Mouse (Mus musculus): ENCODE results near the gene Gid8. TPM values are rescaled to one million over a fixed set of nuclear protein-coding genes. Genes with fewer than 3 reads are reported as not detected.

Gid8 gene
- polyA plus RNA-seq, 1 experiment from 2014 or later, result 43.8 TPM

GRCm38 (mm10) chr2:180701053-180701766, 8.7 kb upstream of the Gid8 start:
- Histone ChIP-seq H3K27ac (replicated peaks) (peak overlapping the region; percentile 94), H3K4me2 (peak overlapping the region; percentile 99), H3K4me1 (peaks cover 72% of the 10 kb centered on the region), H3K9ac (peak overlapping the region; percentile 93), H3K9me3 (no peaks in the 10 kb centered on the region), H3K4me3 (peak overlapping the region; percentile 83), H3K27me3 (replicated peaks) (no peaks in the 10 kb centered on the region), H3K36me3 (peaks cover 3% of the 10 kb centered on the region; the same call in 1 of the 2 replicates)
- 5% methylated on average over 23 of the region's 26 CpGs for WGBS
- ATAC-seq (ENCODE audit: extremely low read depth, insufficient number of reproducible peaks, low FRiP score, low TSS enrichment), result no peak

- Histone ChIP-seq H3K27ac (replicated peaks) (peak overlapping the region; percentile 94), H3K36me3 (peaks cover 8% of the 10 kb centered on the region; the same call in 1 of the 2 replicates), H3K9me3 (no peaks in the 10 kb centered on the region), H3K9ac (peak overlapping the region; percentile 93), H3K27me3 (replicated peaks) (no peaks in the 10 kb centered on the region), H3K4me3 (peak overlapping the region; percentile 83), H3K4me2 (peak overlapping the region; percentile 99), H3K4me1 (peaks cover 67% of the 10 kb centered on the region)
- 1% methylated on average over 65 of the region's 66 CpGs for WGBS
- peak; percentile 90 for ATAC-seq (ENCODE audit: extremely low read depth, insufficient number of reproducible peaks, low FRiP score, low TSS enrichment)
Measured at GRCm38 (mm10) chr2:180701767-180702621, 7.9 kb upstream of the Gid8 start.

- WGBS, result 32% methylated on average over 4 of the region's 4 CpGs
- peaks cover 59% of the 10 kb centered on the region for H3K4me1 ChIP-seq
- no peaks in the 10 kb centered on the region for H3K9me3 ChIP-seq
- peak overlapping the region; percentile 93 for H3K9ac ChIP-seq
- peaks cover 8% of the 10 kb centered on the region; the same call in 1 of the 2 replicates for H3K36me3 ChIP-seq
- peak overlapping the region; percentile 94 for H3K27ac ChIP-seq (replicated peaks)
- peak overlapping the region; percentile 83 for H3K4me3 ChIP-seq
- ATAC-seq (ENCODE audit: extremely low read depth, insufficient number of reproducible peaks, low FRiP score, low TSS enrichment), result no peak
- H3K4me2 ChIP-seq, result peak overlapping the region; percentile 99
- no peaks in the 10 kb centered on the region for H3K27me3 ChIP-seq (replicated peaks)
Measured at GRCm38 (mm10) chr2:180702701-180703149, 7.2 kb upstream of the Gid8 start.

GRCm38 (mm10) chr2:180703175-180703574, 6.7 kb upstream of the Gid8 start:
- ATAC-seq (ENCODE audit: extremely low read depth, insufficient number of reproducible peaks, low FRiP score, low TSS enrichment), result no peak
- Histone ChIP-seq H3K9ac (peak overlapping the region; percentile 93; the same call in 1 of the 2 replicates), H3K27me3 (replicated peaks) (no peaks in the 10 kb centered on the region), H3K4me3 (0 out of 2 replicates have a peak overlapping the region, but pooled peaks have one; percentile 83), H3K4me2 (peak overlapping the region; percentile 99), H3K4me1 (peaks cover 59% of the 10 kb centered on the region), H3K9me3 (no peaks in the 10 kb centered on the region), H3K27ac (replicated peaks) (peak overlapping the region; percentile 94), H3K36me3 (peaks cover 8% of the 10 kb centered on the region; the same call in 1 of the 2 replicates)
- 60% methylated on average over 5 of the region's 5 CpGs for WGBS

GRCm38 (mm10) chr2:180703645-180704359, 6.1 kb upstream of the Gid8 start:
- Histone ChIP-seq H3K4me2 (no peak overlapping the region), H3K27ac (replicated peaks) (no peak overlapping the region), H3K9ac (no peak overlapping the region), H3K9me3 (no peaks in the 10 kb centered on the region), H3K27me3 (replicated peaks) (no peaks in the 10 kb centered on the region), H3K4me3 (no peak overlapping the region), H3K4me1 (peaks cover 61% of the 10 kb centered on the region), H3K36me3 (peaks cover 8% of the 10 kb centered on the region; the same call in 1 of the 2 replicates)
- WGBS, result 75% methylated on average over 3 of the region's 3 CpGs
- no peak for ATAC-seq (ENCODE audit: extremely low read depth, insufficient number of reproducible peaks, low FRiP score, low TSS enrichment)

- H3K4me2 ChIP-seq, result no peak overlapping the region
Measured at GRCm38 (mm10) chr2:180704591-180704990, 5.3 kb upstream of the Gid8 start.

GRCm38 (mm10) chr2:180705066-180705465, 4.9 kb upstream of the Gid8 start:
- no peak for ATAC-seq (ENCODE audit: extremely low read depth, insufficient number of reproducible peaks, low FRiP score, low TSS enrichment)
- Histone ChIP-seq H3K4me2 (no peak overlapping the region), H3K9ac (peak overlapping the region; percentile 52), H3K4me1 (peaks cover 51% of the 10 kb centered on the region), H3K36me3 (peaks cover 8% of the 10 kb centered on the region; the same call in 1 of the 2 replicates), H3K4me3 (no peak overlapping the region), H3K27me3 (replicated peaks) (no peaks in the 10 kb centered on the region), H3K27ac (replicated peaks) (no peak overlapping the region), H3K9me3 (no peaks in the 10 kb centered on the region)
- 82% methylated on average over 3 of the region's 3 CpGs for WGBS

More at GRCm38 (mm10) chr2:180704591-180704990, 5.3 kb upstream of the Gid8 start:
- Histone ChIP-seq H3K27me3 (replicated peaks) (no peaks in the 10 kb centered on the region), H3K36me3 (peaks cover 8% of the 10 kb centered on the region; the same call in 1 of the 2 replicates), H3K4me1 (peaks cover 56% of the 10 kb centered on the region), H3K27ac (replicated peaks) (no peak overlapping the region), H3K9me3 (no peaks in the 10 kb centered on the region), H3K4me3 (no peak overlapping the region), H3K9ac (peak overlapping the region; percentile 52)
- 82% methylated on average over 8 of the region's 8 CpGs for WGBS
- ATAC-seq (ENCODE audit: extremely low read depth, insufficient number of reproducible peaks, low FRiP score, low TSS enrichment), result no peak

GRCm38 (mm10) chr2:180705975-180706374, 3.9 kb upstream of the Gid8 start:
- H3K9me3 ChIP-seq, result no peaks in the 10 kb centered on the region
- WGBS, result 87% methylated on average over 5 of the region's 5 CpGs
- no peak overlapping the region for H3K27ac ChIP-seq (replicated peaks)
- H3K4me1 ChIP-seq, result peaks cover 45% of the 10 kb centered on the region
- no peak for ATAC-seq (ENCODE audit: extremely low read depth, insufficient number of reproducible peaks, low FRiP score, low TSS enrichment)
- H3K4me3 ChIP-seq, result no peak overlapping the region
- no peak overlapping the region for H3K9ac ChIP-seq
- no peak overlapping the region for H3K4me2 ChIP-seq
- H3K27me3 ChIP-seq (replicated peaks), result no peaks in the 10 kb centered on the region
- peaks cover 8% of the 10 kb centered on the region; the same call in 1 of the 2 replicates for H3K36me3 ChIP-seq

GRCm38 (mm10) chr2:180709023-180709922, 644 bp upstream of the Gid8 start:
- Histone ChIP-seq H3K27me3 (replicated peaks) (no peaks in the 10 kb centered on the region), H3K4me2 (peak overlapping the region; percentile 91), H3K9me3 (no peaks in the 10 kb centered on the region), H3K36me3 (peaks cover 30% of the 10 kb centered on the region), H3K27ac (replicated peaks) (peak overlapping the region; percentile 88), H3K9ac (peak overlapping the region; percentile 89), H3K4me1 (peaks cover 48% of the 10 kb centered on the region), H3K4me3 (peak overlapping the region; percentile 100)
- under 1% methylated on average over 39 of the region's 39 CpGs for WGBS
- peak; percentile 1; the same call in 1 of the 2 replicates for ATAC-seq (ENCODE audit: extremely low read depth, insufficient number of reproducible peaks, low FRiP score, low TSS enrichment)
